Mouse (Mus musculus) spleen, postnatal 36 days (tissue): Measurements from ENCODE around the gene Acsm4.
"Not testable (repeated sequence)": the region's sequence is repeated elsewhere in the genome, so short reads cannot be mapped to it uniquely, and the experiment has no call there.

Experiments used
- DNase-seq, 2 experiments: peaks; one replicate each; pipeline ENCODE4 v3.0.0; 2022; ENCODE audit warnings: low spot score in 2 of 2, mixed read lengths in 1 of 2

Gene Acsm4

GRCm38 (mm10) chr7:119689726-119690125 is at the start of gene Acsm4:
TSS of gene Acsm4 (plus strand) at chr7:119690026.
- DNase-seq = no peak

DNA sequence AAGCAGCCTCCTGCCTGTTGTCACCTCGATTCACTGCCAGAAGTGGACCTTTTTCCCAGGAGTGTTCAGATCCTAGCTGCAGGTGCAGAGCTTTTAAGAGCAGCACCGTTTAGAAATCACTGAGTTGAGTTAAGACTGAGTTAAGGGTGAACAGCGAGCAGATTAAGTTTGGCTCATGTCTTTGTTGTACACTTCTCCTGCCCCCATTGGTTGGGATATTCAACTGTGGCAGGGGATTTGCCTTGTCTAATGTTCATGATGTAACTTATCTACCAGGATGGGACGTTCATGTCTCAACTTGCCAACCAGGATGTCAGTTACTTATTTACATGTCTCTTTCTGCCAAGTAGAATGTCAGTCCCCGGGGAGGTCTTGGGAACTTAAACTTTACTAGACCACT is 47.5 kb upstream of the Acsm4 start:
- DNase-seq = no peak

DNA sequence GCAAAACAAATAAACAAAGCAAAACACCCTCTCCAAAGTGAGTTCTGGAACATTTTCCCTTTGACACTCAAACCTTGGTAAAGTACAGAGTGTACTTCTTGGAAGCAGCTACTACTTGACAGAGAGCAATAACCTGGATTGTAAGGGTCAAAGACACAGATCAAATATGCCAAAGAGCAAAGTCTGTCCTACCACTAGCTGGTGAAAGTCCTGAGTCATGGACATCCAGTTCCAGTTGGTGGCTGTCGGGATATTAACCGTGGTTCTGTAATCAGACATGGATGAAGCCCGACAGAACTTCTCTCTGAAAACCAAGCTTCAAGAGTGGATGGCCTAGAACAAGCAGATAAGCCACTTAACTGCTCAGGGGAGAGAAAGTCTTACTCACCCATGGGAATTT is 21.9 kb upstream of the Acsm4 start:
- no peak for DNase-seq

GRCm38 (mm10) chr7:119670395-119670794 is 19.4 kb upstream of the Acsm4 start:
- DNase-seq = no peak

- DNase-seq = no peak
Measured at GRCm38 (mm10) chr7:119670925-119671324, 18.9 kb upstream of the Acsm4 start.

- no peak for DNase-seq
Measured at GRCm38 (mm10) chr7:119673465-119673864, 16.4 kb upstream of the Acsm4 start.

GRCm38 (mm10) chr7:119680107-119680506 is 9.7 kb upstream of the Acsm4 start:
- DNase-seq = no peak

DNA sequence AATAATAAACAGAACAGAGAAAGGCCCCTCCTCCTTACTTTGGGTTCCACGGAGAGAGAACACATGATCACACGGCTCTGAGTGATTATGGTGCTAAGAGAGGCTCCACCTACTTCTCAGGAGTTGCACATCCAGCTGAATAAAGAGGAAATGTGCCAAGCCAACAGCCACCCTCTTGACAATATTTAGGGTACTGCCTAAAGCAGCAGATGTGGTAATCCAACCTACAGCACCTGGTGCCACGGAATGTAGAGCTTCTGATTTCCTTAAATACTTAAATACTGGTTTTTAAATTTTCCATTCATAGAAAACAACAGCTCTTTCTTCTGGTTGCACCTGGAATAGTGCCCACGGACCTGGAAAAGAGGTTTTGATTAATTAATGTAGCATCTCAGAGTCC is 7.1 kb upstream of the Acsm4 start:
- no peak for DNase-seq

GRCm38 (mm10) chr7:119692302-119692701 is 2.5 kb downstream of the Acsm4 start:
- DNase-seq = no peak

DNA sequence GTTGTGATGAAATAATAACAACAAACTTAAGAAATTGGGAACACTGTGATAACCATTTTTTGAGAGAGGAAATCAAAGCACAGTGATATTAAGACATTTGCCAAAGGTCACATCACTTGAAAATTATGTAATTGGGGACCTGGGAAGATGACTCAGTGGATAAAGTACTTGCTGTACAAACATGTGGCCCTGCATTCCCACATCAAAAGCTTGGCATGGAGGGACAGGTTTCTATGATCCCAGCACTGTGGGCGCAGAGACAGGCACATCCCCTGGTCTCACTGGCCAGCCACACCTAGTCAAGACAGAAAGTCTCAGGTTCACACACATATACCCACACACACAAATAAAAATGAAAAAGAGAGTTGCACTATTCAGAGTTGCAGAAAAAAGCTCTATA is 5.1 kb downstream of the Acsm4 start:
- no peak for DNase-seq

GRCm38 (mm10) chr7:119714111-119714510 is 24.3 kb downstream of the Acsm4 start:
- no peak for DNase-seq

DNA sequence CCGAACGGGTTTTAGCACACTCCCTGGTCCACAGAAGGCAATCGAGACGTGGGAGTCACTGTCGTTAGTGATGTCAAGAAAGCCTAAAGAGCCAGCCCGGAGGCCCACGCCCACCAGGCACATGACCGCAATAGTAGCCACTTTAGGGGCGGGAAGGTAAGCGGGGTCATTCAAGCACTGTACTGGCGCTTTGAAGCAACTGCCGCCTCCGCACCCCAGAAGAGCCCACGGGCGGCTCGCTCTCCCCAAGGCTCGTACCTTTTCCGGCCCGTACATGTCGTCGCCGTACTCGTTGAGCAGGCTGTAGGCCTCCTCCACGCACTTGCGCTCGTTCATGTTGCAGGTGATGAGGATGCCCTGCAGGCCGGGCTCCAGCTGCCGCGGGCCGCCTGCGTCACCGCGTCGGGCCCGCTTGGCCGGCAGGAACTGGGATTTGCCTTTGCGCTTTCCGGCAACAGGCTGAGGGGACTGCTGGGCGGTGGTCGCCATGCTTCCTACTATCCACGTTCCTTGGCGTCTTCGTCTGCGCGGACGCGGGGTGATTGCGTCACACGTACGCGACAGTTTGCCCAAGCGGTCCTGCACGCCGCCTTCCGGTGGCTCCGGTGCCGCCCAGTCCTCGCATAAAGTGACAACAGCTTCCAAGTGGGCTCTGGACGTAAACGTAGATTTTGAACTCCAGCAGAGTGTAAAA is 30.6 kb downstream of the Acsm4 start, which contains the start of gene Thumpd1:
TSS of gene Thumpd1 (minus strand) at position 546 of the 694 bp plus-strand sequence.
- peak; percentile 84 to 85 for DNase-seq

- no peak for DNase-seq
Measured at GRCm38 (mm10) chr7:119720947-119721310, 31.1 kb downstream of the Acsm4 start.

DNA sequence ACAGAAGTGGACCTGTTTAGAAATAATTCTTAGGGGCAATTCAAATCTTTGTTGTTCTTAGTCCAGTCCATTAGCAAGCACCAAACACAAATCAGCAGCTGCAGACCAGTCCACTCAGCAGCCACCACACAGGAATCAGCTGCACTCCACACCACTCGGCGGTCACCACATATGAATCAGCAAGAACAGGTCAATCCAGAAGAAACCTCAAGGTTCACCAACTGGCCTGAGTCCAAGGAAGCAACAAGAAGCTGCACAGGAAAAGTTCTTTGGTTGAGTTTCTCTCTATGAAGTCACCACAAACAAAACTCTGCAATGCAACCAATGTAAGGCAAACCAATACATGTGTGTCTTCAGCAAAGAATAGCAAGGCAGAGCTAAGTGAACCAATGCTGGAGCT is 37.8 kb downstream of the Acsm4 start:
- no peak for DNase-seq

- DNase-seq = not testable (repeated sequence)
Measured at GRCm38 (mm10) chr7:119731262-119731661, 41.4 kb downstream of the Acsm4 start.

DNA sequence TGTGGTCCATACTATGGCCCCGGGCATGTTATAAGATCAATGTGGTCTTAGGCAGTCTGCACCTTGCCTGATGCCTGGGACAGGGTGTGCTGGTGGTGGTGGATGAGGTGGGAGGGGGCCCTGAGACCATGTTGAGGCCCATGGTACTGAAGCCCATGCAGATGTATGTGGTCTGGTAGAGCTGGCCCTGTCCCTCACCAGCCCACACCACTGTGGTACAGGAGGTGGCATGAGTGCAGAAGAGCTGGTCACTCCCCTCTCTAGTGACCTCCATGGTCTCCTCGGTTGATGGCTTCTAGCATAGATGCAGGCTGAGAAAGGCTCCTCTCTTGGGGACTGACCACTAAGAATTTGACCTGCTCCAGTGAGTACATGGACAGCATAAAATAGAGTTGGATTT is 49.1 kb downstream of the Acsm4 start:
- DNase-seq = no peak

GRCm38 (mm10) chr7:119739798-119740468 is 50.1 kb downstream of the Acsm4 start:
- not testable (repeated sequence) for DNase-seq

DNA sequence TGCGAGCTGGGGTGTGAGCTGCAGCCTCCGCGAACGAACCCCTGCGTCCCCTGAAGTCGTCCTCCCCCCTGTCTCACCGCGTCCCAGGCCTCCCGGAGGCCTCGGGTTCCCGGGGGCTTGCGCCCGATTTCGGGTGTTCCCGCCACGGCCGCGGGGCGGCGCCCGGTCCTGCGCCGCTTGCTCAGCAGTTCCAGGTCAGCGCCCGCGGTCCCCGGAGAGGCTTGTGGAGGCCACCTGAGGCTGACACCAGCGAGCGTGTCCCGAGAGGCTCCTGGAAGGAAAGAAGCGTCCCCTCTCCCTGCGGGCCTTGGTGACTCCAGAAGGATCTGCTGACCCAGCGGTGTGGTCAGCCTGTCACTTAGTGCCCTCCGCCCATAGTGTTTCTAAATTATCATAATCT is 54.5 kb downstream of the Acsm4 start:
- no peak for DNase-seq

GRCm38 (mm10) chr7:119745869-119746268 is 56.0 kb downstream of the Acsm4 start:
- no peak for DNase-seq

- no peak for DNase-seq
Measured at GRCm38 (mm10) chr7:119748761-119749160, 58.9 kb downstream of the Acsm4 start.

- no peak for DNase-seq
Measured at GRCm38 (mm10) chr7:119749942-119750341, 60.1 kb downstream of the Acsm4 start.

- DNase-seq = no peak
Measured at GRCm38 (mm10) chr7:119753696-119754095, 63.9 kb downstream of the Acsm4 start.

DNA sequence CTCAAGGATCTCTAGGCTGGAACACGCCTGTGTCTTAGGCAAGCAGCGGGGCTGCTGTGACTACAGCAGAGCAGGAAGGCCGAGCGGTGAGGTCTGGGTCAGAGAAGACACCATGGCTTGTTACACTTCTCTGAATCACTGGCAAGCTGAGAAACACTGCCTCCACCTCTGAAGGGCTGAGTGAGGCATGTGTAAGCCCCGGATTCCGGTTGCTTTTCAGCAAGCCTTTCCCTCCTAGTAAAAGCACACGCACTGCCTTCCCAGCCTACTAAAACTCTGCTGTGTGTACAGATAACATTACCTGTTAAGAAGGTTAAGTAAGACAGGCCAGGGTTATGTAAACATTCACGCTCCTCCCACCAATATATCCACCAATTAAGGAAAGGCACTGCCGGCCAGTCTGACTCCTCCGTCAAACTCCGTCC is 70.7 kb downstream of the Acsm4 start, which contains the start of gene Acsm3:
TSS of gene Acsm3 (plus strand) at position 397 of the 425 bp plus-strand sequence.
- no peak for DNase-seq
